Mouse (Mus musculus): ENCODE measurements around the gene Gtf3a. TPM values are rescaled to one million over a fixed set of nuclear protein-coding genes. Genes with fewer than 3 reads are reported as not detected.

Gene Gtf3a
- total and polyA plus RNA-seq, 3 experiments, result 110 to 133 (median 130) TPM

DNA sequence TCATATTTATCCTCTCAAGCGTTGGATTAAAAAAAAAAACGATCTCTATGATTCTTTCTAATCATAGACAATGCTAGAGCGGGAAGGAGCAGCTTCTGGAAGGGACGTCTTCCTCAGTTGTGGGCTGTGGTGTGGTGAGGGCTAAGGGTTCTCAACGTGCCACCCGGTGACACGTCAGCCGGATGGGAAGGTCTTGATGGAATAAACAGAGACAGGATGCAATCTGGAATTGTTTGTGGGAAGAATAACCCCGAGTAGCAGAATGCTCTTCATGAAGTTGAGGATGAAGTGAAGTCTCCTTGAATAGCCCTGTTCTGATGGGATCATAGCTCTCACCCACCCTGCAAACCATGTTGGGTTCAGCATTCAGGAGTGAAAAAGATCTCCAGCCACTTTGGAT, 1.8 kb upstream of the Gtf3a start:
- DNase-seq (ENCODE audit: extremely low read depth), result no peak
- dilution Hi-C loops (cut with MboI; ENCODE audit: extremely low pct_ligation_motif_present, extremely low pct_unique_long_range_greater_than_20kb, low sequenced_read_pairs), result no loop called here
- in situ Hi-C loops (cut with MboI; ENCODE audit: low pct_ligation_motif_present, low pct_unique_long_range_greater_than_20kb, low sequenced_read_pairs), result loop anchor here (10.0 kb wide), 1 partner anchor 288 kb away; no protein-coding TSS in a partner anchor

DNA sequence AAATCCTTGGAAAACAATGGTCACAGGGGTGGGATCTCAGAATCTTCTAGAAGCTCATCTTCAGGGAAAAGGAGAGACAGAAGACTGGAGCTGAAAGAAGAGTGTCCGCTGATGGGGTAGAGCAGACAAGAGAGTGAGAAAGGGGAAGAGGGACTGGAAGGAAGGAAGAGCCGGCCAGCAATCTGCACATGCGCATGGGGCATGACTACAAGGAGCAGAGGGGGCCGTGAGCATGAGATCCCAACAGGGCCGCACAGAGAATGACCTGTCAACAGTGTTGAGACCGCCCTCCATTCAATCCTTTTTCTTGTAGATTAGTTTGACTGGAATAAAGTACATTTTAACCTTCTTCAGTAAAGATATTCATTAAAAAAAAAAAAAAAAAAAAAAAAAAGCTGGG, 960 bp upstream of the Gtf3a start:
- dilution Hi-C loops (cut with MboI; ENCODE audit: extremely low pct_ligation_motif_present, extremely low pct_unique_long_range_greater_than_20kb, low sequenced_read_pairs) (no loop called here), in situ Hi-C loops (cut with MboI; ENCODE audit: low pct_ligation_motif_present, low pct_unique_long_range_greater_than_20kb, low sequenced_read_pairs) (loop anchor here (10.0 kb wide), 1 partner anchor 287 kb away; no protein-coding TSS in a partner anchor)
- peaks cover 16 to 24% of the 10 kb centered on the region in 2 experiments for H3K36me3 ChIP-seq (replicated peaks in 1 of 2; ENCODE audit: control insufficient read depth in 1 of 2, insufficient read depth in 1 of 2, low read length in 1 of 2)
- H3K9ac ChIP-seq (ENCODE audit: insufficient read depth, low read depth), result no peak overlapping the region
- no peak overlapping the region for H3K4me3 ChIP-seq (replicated peaks in 1 of 3; ENCODE audit: low read depth in 2 of 3, low read length in 2 of 3, poor library complexity in 1 of 3)
- peaks cover 0 to 18% of the 10 kb centered on the region in 2 experiments; a peak in 2 of 4 replicates for H3K4me1 ChIP-seq (ENCODE audit: control insufficient read depth in 1 of 2, insufficient read depth in 2 of 2)
- H3K27ac ChIP-seq (ENCODE audit: insufficient read depth, low read depth), result no peak overlapping the region
- no peak for TF ChIP-seq USF2 (conservative IDR thresholded peaks at IDR 0.05; ENCODE audit: low read depth, low read length)
- no peak for TF ChIP-seq JUND (conservative IDR thresholded peaks at IDR 0.05; ENCODE audit: low read depth, low read length)
- TF ChIP-seq BHLHE40 (IDR thresholded peaks at IDR 0.05; ENCODE audit: low read depth, low read length), result no peak
- no peak for TF ChIP-seq ZKSCAN1 (IDR thresholded peaks at IDR 0.05; ENCODE audit: borderline replicate concordance, low read depth, low read length)
- no peak for TF ChIP-seq MAFK (IDR thresholded peaks at IDR 0.05; ENCODE audit: insufficient replicate concordance, low read length)
- peak; percentile 25; the same call in 1 of the 2 replicates for TF ChIP-seq ZNF384 (IDR thresholded peaks at IDR 0.05; ENCODE audit: low read depth, low read length)
- no peak for TF ChIP-seq UBTF (IDR thresholded peaks at IDR 0.05; ENCODE audit: low read depth, low read length)
- TF ChIP-seq SIN3A (IDR thresholded peaks at IDR 0.05; ENCODE audit: low read length), result no peak
- TF ChIP-seq CHD1 (IDR thresholded peaks at IDR 0.05; ENCODE audit: low read depth, low read length), result no peak
- DNase-seq (ENCODE audit: extremely low read depth), result no peak
- no peak overlapping the region for H3K4me2 ChIP-seq (ENCODE audit: insufficient read depth, low read depth, poor library complexity, severe bottlenecking)
- H3K9me3 ChIP-seq (replicated peaks; ENCODE audit: low read length), result peaks cover 6% of the 10 kb centered on the region
- peaks cover 22% of the 10 kb centered on the region for H3K79me2 ChIP-seq (replicated peaks; ENCODE audit: control insufficient read depth, extremely low read depth, insufficient read depth, poor library complexity, severe bottlenecking)
- H3K27me3 ChIP-seq (replicated peaks), result no peaks in the 10 kb centered on the region

More for the DNA sequence above, 1.8 kb upstream of the Gtf3a start:
- H3K4me2 ChIP-seq (ENCODE audit: insufficient read depth, low read depth, poor library complexity, severe bottlenecking), result no peak overlapping the region
- peaks cover 0 to 18% of the 10 kb centered on the region in 2 experiments; a peak in 2 of 4 replicates for H3K4me1 ChIP-seq (ENCODE audit: control insufficient read depth in 1 of 2, insufficient read depth in 2 of 2)
- H3K9me3 ChIP-seq (replicated peaks; ENCODE audit: low read length), result peaks cover 6% of the 10 kb centered on the region
- no peaks in the 10 kb centered on the region for H3K27me3 ChIP-seq (replicated peaks)
- no peak overlapping the region for H3K9ac ChIP-seq (ENCODE audit: insufficient read depth, low read depth)
- no peak overlapping the region for H3K27ac ChIP-seq (ENCODE audit: insufficient read depth, low read depth)
- H3K36me3 ChIP-seq (replicated peaks in 1 of 2; ENCODE audit: control insufficient read depth in 1 of 2, insufficient read depth in 1 of 2, low read length in 1 of 2), result peaks cover 8 to 16% of the 10 kb centered on the region in 2 experiments
- H3K4me3 ChIP-seq (replicated peaks in 1 of 3; ENCODE audit: low read depth in 2 of 3, low read length in 2 of 3, poor library complexity in 1 of 3), result no peak overlapping the region
- peaks cover 22% of the 10 kb centered on the region for H3K79me2 ChIP-seq (replicated peaks; ENCODE audit: control insufficient read depth, extremely low read depth, insufficient read depth, poor library complexity, severe bottlenecking)
- no peak for TF ChIP-seq IRF4 (IDR thresholded peaks at IDR 0.05; ENCODE audit: low read depth, low read length)
- TF ChIP-seq CTCF (conservative IDR thresholded peaks at IDR 0.05 in 1 of 2, IDR thresholded peaks at IDR 0.05 in 1 of 2; ENCODE audit: low read depth in 2 of 2, low read length in 2 of 2), result no peak
- no peak for TF ChIP-seq EP300 (IDR thresholded peaks at IDR 0.05; ENCODE audit: low read length)
- no peak for TF ChIP-seq MXI1 (IDR thresholded peaks at IDR 0.05; ENCODE audit: low read depth, low read length)
- TF ChIP-seq POLR2A (IDR thresholded peaks at IDR 0.05; ENCODE audit: low read depth, low read length), result no peak
- TF ChIP-seq MAZ (IDR thresholded peaks at IDR 0.05; ENCODE audit: low read depth, low read length), result no peak
- no peak for TF ChIP-seq POLR2AphosphoS2 (IDR thresholded peaks at IDR 0.05; ENCODE audit: low read depth, low read length)
- no peak for TF ChIP-seq SIN3A (IDR thresholded peaks at IDR 0.05; ENCODE audit: low read length)
- no peak for TF ChIP-seq JUND (conservative IDR thresholded peaks at IDR 0.05; ENCODE audit: low read depth, low read length)
- TF ChIP-seq ZC3H11A (IDR thresholded peaks at IDR 0.05; ENCODE audit: low read depth, low read length), result no peak
- TF ChIP-seq RAD21 (IDR thresholded peaks at IDR 0.05; ENCODE audit: low read depth, low read length), result no peak
